Mouse (Mus musculus): ENCODE data around the gene Ugt1a6b. TPM values are rescaled to one million over a fixed set of nuclear protein-coding genes. Genes with fewer than 3 reads are reported as not detected.
"Not testable (repeated sequence)": the region's sequence is repeated elsewhere in the genome, so short reads cannot be mapped to it uniquely, and the experiment has no call there.

The Ugt1a6b gene
- polyA plus RNA-seq, 1 experiment from 2014 or later, result not detected

- H3K36me3 ChIP-seq; H3K9ac ChIP-seq; H3K9me3 ChIP-seq; H3K4me3 ChIP-seq; H3K27ac ChIP-seq; H3K4me1 ChIP-seq; H3K27me3 ChIP-seq (replicated peaks); ATAC-seq (ENCODE audit: low FRiP score, low read depth); H3K4me2 ChIP-seq (replicated peaks): not testable (repeated sequence)
- 96% methylated on average over 3 of the region's 3 CpGs for WGBS
Observed at GRCm38 (mm10) chr1:88098546-88098945, 4.5 kb upstream of the Ugt1a6b start.

DNA sequence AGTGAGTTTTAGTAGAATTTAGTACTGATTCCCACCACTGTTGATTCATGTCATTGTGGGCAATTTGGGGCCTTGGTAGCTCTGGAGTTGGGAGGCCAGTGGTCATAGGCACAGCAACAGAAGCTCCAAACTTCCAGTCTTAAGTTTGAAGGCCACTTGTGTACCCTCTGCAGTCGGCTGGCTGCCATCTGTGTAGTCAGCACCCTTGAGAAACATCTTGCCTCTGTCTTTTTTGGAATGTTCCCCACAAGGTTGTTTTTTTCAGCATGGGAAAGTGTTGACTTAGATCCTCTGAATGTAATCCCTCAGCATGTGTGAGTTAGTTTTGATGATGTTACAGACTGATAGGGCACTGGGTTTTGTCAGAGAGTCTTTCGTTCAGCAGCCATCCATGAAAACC, 3.4 kb upstream of the Ugt1a6b start:
- 76% methylated on average over 2 of the region's 2 CpGs for WGBS

DNA sequence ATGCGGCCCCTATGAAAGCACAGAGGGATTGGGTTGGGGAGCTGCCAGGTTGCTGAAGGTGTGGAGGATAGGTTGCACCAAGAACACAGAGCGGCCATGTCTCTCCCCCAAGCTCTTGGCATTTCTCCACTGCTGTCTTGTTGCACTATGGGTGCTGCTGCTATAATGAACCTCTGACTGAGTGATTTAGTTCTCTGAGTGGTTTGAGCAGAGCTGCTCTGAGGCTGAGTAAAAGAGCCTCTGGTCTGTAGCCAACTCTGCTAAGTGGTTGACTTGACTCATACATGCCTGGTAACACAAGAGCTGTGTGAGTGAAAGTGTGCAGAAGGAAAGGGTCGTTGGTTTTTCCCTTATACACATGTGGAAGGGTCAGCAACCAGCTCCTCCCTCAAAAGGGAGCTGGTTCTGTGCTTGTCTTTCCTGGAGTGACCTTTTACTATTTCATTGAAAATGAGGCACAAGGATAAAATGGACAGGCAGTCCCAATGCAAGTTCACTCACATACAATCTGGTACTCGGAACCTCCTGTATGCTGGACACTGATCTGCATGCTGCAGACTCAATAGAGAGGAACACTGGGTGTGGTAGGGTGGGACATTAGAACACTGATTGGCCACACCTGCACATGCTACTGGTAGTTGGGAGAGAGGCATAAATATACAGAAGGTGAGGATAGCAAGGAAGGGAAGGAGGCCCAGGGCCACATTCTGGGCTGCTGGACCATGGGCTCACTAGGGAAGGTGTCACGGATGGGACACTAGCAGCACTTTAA, 831 bp downstream of the Ugt1a6b start:
- 86% methylated on average over 5 of the region's 5 CpGs for WGBS
- not testable (repeated sequence) for H3K36me3 ChIP-seq; H3K9ac ChIP-seq; H3K4me1 ChIP-seq; H3K4me2 ChIP-seq (replicated peaks); H3K27ac ChIP-seq; H3K4me3 ChIP-seq; ATAC-seq (ENCODE audit: low FRiP score, low read depth); H3K9me3 ChIP-seq; H3K27me3 ChIP-seq (replicated peaks)

More for the DNA sequence above, 3.4 kb upstream of the Ugt1a6b start:
- not testable (repeated sequence) for H3K27ac ChIP-seq; H3K9me3 ChIP-seq; ATAC-seq (ENCODE audit: low FRiP score, low read depth); H3K4me1 ChIP-seq; H3K9ac ChIP-seq; H3K27me3 ChIP-seq (replicated peaks); H3K4me3 ChIP-seq; H3K36me3 ChIP-seq; H3K4me2 ChIP-seq (replicated peaks)

DNA sequence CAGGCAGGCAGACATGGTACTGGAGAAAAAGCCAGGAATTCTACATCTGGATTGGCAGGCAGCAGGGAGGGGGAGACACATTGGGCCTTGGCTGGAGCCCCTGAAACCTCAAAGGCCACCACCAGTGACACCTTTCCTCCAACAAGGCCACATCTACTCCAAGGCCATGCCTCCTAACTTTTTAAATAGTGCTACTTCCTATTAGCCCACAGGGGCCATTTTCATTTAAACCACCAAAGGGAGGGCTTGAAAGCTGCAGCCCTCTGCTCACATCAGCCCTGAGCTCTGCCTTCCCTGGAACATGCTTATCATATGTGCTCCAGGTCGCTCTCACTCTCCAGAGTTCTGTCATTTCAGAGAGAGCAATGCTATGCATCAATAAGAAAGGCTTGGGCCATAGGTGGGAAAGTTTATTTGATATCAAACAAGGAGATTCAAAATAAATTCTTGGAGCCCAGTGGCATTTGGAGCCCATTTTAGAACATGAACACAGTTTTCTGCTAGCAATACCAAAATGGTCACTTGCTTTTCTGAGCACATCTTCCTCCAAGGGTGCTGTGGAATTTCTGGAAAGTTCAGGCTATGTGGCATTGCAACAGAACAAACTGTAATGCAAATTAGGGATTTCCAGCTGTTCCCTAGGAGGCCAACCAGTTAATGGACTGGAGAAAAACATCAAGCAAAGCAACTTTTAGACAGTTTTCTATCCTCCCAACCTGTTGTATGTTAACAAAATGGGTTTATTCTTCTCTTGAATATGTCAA, 1.8 kb downstream of the Ugt1a6b start:
- H3K4me1 ChIP-seq, result no peaks in the 10 kb centered on the region
- H3K27me3 ChIP-seq (replicated peaks), result no peaks in the 10 kb centered on the region
- no peak overlapping the region for H3K9ac ChIP-seq
- WGBS, result 84% methylated on average over 1 of the region's 1 CpGs
- H3K27ac ChIP-seq, result no peak overlapping the region
- ATAC-seq (ENCODE audit: low FRiP score, low read depth), result no peak
- H3K36me3 ChIP-seq, result no peaks in the 10 kb centered on the region
- no peaks in the 10 kb centered on the region for H3K9me3 ChIP-seq
- H3K4me3 ChIP-seq, result no peak overlapping the region
- H3K4me2 ChIP-seq (replicated peaks), result no peak overlapping the region

GRCm38 (mm10) chr1:88105656-88106055, 2.6 kb downstream of the Ugt1a6b start:
- H3K27ac ChIP-seq, result no peak overlapping the region
- 68% methylated on average over 2 of the region's 2 CpGs for WGBS
- H3K9me3 ChIP-seq, result no peaks in the 10 kb centered on the region
- no peaks in the 10 kb centered on the region for H3K36me3 ChIP-seq
- ATAC-seq (ENCODE audit: low FRiP score, low read depth), result no peak
- no peaks in the 10 kb centered on the region for H3K27me3 ChIP-seq (replicated peaks)
- H3K4me2 ChIP-seq (replicated peaks), result no peak overlapping the region
- H3K9ac ChIP-seq, result no peak overlapping the region
- no peak overlapping the region for H3K4me3 ChIP-seq
- no peaks in the 10 kb centered on the region for H3K4me1 ChIP-seq

DNA sequence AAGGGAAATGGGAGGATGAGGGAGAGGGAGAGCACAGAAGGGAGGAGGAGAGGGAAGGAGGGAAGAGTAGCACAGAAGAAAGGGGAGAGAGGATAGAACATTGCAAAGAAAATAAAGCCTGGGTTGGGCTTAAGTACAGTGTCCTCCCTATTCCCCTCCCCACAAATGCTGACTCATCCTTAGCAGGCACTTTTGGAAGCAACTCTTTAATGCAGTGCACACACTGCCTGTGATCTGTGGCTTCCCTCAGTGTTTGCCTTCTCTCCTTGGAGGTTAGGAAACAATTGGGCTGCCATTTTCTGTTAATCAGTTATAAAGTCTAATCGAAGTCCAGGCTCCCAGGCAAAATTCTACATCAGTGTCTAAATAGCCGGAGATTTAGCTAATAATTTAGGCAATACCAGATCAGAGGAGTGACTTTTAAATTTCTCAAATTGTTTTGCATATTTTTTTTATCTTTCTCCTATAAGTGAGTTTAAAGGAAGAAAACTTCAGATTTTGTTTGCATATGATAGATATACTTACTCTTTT, 6.0 kb downstream of the Ugt1a6b start:
- not testable (repeated sequence) for H3K36me3 ChIP-seq; H3K4me1 ChIP-seq; H3K27ac ChIP-seq; ATAC-seq (ENCODE audit: low FRiP score, low read depth); H3K9ac ChIP-seq; H3K27me3 ChIP-seq (replicated peaks); H3K9me3 ChIP-seq; H3K4me3 ChIP-seq; H3K4me2 ChIP-seq (replicated peaks)
- WGBS, result 83% methylated on average over 2 of the region's 2 CpGs

GRCm38 (mm10) chr1:88109604-88110003, 6.6 kb downstream of the Ugt1a6b start:
- H3K4me1 ChIP-seq; H3K4me3 ChIP-seq; H3K36me3 ChIP-seq; ATAC-seq (ENCODE audit: low FRiP score, low read depth); H3K27ac ChIP-seq; H3K4me2 ChIP-seq (replicated peaks); H3K9me3 ChIP-seq; H3K27me3 ChIP-seq (replicated peaks); H3K9ac ChIP-seq: not testable (repeated sequence)
- 79% methylated on average over 2 of the region's 2 CpGs for WGBS

DNA sequence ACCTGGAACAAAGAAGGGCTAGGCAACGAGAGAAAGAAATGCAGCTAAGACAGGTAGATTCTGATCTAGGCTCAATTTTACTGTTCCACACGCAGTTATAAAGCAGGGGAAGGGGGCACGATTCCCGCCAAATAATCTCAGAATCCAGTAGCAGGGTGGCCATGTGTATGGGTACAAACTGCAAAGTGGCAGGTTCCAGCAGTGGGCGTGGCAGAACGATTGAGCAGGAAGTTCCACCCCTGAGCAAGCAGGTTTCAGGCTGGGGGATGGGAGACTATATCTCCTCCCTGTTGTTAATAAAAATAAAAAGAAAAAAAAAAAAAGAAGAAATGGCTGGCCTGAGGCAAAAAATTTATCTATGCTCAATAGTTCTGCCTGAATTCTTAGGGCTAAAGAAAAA, 9.7 kb downstream of the Ugt1a6b start:
- H3K36me3 ChIP-seq; H3K4me2 ChIP-seq (replicated peaks); H3K27me3 ChIP-seq (replicated peaks); H3K9me3 ChIP-seq; ATAC-seq (ENCODE audit: low FRiP score, low read depth); H3K4me3 ChIP-seq; H3K4me1 ChIP-seq; H3K27ac ChIP-seq; H3K9ac ChIP-seq: not testable (repeated sequence)
- 94% methylated on average over 6 of the region's 6 CpGs for WGBS

- H3K9me3 ChIP-seq; H3K27me3 ChIP-seq (replicated peaks); H3K27ac ChIP-seq; H3K36me3 ChIP-seq; H3K4me2 ChIP-seq (replicated peaks); H3K9ac ChIP-seq; ATAC-seq (ENCODE audit: low FRiP score, low read depth); H3K4me1 ChIP-seq; H3K4me3 ChIP-seq: not testable (repeated sequence)
- WGBS, result 21% methylated on average over 4 of the region's 4 CpGs
Observed at GRCm38 (mm10) chr1:88120550-88120949, 17.5 kb downstream of the Ugt1a6b start.

DNA sequence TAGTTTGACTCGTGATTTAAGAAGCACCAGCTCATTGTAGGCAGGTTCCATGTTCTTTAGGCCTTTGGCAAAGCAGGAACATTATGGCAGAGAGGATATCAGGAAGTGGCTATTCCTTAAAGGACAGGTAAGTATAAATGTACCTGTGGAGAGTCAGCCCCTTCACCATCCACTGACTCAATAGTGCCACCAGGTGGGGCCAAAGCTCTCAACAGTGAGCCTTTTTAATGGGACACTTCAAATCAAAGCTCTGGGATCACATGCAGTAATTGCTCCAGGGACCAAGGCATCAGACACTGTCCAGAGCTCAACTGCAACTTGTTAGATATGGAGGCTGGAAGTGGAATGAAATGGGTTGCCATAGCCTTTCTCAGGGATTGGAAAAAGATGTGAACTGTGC, 18.5 kb downstream of the Ugt1a6b start:
- H3K36me3 ChIP-seq; H3K4me2 ChIP-seq (replicated peaks); ATAC-seq (ENCODE audit: low FRiP score, low read depth); H3K27ac ChIP-seq; H3K9me3 ChIP-seq; H3K4me1 ChIP-seq; H3K27me3 ChIP-seq (replicated peaks); H3K9ac ChIP-seq; H3K4me3 ChIP-seq: not testable (repeated sequence)
- no CpG with 5 or more reads among the region's 1 CpGs for WGBS

- H3K9ac ChIP-seq; H3K27ac ChIP-seq; H3K4me1 ChIP-seq; H3K4me3 ChIP-seq; H3K4me2 ChIP-seq (replicated peaks); ATAC-seq (ENCODE audit: low FRiP score, low read depth); H3K27me3 ChIP-seq (replicated peaks); H3K9me3 ChIP-seq; H3K36me3 ChIP-seq: not testable (repeated sequence)
- WGBS, result 85% methylated on average over 4 of the region's 4 CpGs
Observed at GRCm38 (mm10) chr1:88125827-88126360, 22.8 kb downstream of the Ugt1a6b start.

GRCm38 (mm10) chr1:88129091-88129490, 26.0 kb downstream of the Ugt1a6b start:
- H3K9ac ChIP-seq; H3K9me3 ChIP-seq; H3K4me3 ChIP-seq; H3K36me3 ChIP-seq; H3K27ac ChIP-seq; H3K4me1 ChIP-seq; H3K4me2 ChIP-seq (replicated peaks); H3K27me3 ChIP-seq (replicated peaks); ATAC-seq (ENCODE audit: low FRiP score, low read depth): not testable (repeated sequence)
- WGBS, result 94% methylated on average over 2 of the region's 2 CpGs
